Mouse (Mus musculus) myocyte (in vitro differentiated cells): ENCODE measurements around the gene Zfhx3. TPM values are rescaled to one million over a fixed set of nuclear protein-coding genes. Genes with fewer than 3 reads are reported as not detected.

Experiments
- H3K27me3 ChIP-seq: one replicate; pipeline ENCODE4 v1.6.1; 2011; ENCODE audit not compliant: control insufficient read depth, insufficient read depth, insufficient read length
- H3K36me3 ChIP-seq: one replicate; pipeline ENCODE4 v1.6.1; 2011; ENCODE audit not compliant: control insufficient read depth, insufficient read depth
- H3K4me2 ChIP-seq: one replicate; pipeline ENCODE4 v1.6.1; 2011; ENCODE audit warnings: low read depth, control low read depth
- H3K4me3 ChIP-seq: one replicate; pipeline ENCODE4 v1.5.1; 2011; ENCODE audit warnings: mild to moderate bottlenecking, control low read depth, moderate library complexity
- H3K79me2 ChIP-seq: one replicate; pipeline ENCODE4 v1.6.1; 2011; ENCODE audit not compliant: control insufficient read depth, insufficient read depth
- H3ac ChIP-seq: one replicate; pipeline ENCODE4 v1.6.1; 2011; ENCODE audit not compliant: control insufficient read depth, insufficient read length
- CEBPB ChIP-seq: IDR thresholded peaks from 2 replicates; pipeline ENCODE4 v1.6.1; 2011; ENCODE audit warnings: mild to moderate bottlenecking, moderate library complexity; ENCODE audit not compliant: poor library complexity, insufficient read depth, severe bottlenecking
- E2F4 ChIP-seq: IDR thresholded peaks from one replicate; pipeline ENCODE4 v1.6.1; 2011; ENCODE audit warnings: mild to moderate bottlenecking, control low read depth, moderate library complexity; ENCODE audit not compliant: insufficient read depth
- MAX ChIP-seq: IDR thresholded peaks from one replicate; pipeline ENCODE4 v1.6.1; 2011; ENCODE audit warnings: low read depth, mild to moderate bottlenecking, control low read depth
- MYOD1 ChIP-seq, 3 experiments: IDR thresholded peaks; one replicate each; pipeline ENCODE4 v1.6.1; 2011; ENCODE audit warnings: control low read depth in 2 of 3, low read depth in 2 of 3, mild to moderate bottlenecking in 2 of 3, moderate library complexity in 1 of 3; ENCODE audit not compliant: insufficient read length in 2 of 3, control insufficient read depth in 1 of 3
- MYOG ChIP-seq, 3 experiments: IDR thresholded peaks; one replicate each; pipeline ENCODE4 v1.6.1; 2011; ENCODE audit warnings: control low read depth in 2 of 3, low read depth in 2 of 3, mild to moderate bottlenecking in 2 of 3; ENCODE audit not compliant: insufficient read length in 2 of 3, control insufficient read depth in 1 of 3, insufficient read depth in 1 of 3
- POLR2A ChIP-seq: IDR thresholded peaks from one replicate; pipeline ENCODE4 v1.6.1; 2011; ENCODE audit warnings: low read depth, mild to moderate bottlenecking, control low read depth, moderate library complexity; ENCODE audit not compliant: insufficient read length
- POLR2AphosphoS2 ChIP-seq: IDR thresholded peaks from one replicate; pipeline ENCODE4 v1.6.1; 2011; ENCODE audit warnings: low read depth, control low read depth; ENCODE audit not compliant: insufficient read length
- REST ChIP-seq: IDR thresholded peaks from one replicate; pipeline ENCODE4 v1.6.1; 2011; ENCODE audit warnings: mild to moderate bottlenecking, control low read depth, moderate library complexity; ENCODE audit not compliant: insufficient read depth, insufficient read length
- SRF ChIP-seq: IDR thresholded peaks from one replicate; pipeline ENCODE4 v1.6.1; 2011; ENCODE audit warnings: low read depth; ENCODE audit not compliant: control insufficient read depth, insufficient read length
- TCF12 ChIP-seq: IDR thresholded peaks from one replicate; pipeline ENCODE4 v1.6.1; 2011; ENCODE audit warnings: mild to moderate bottlenecking, control low read depth; ENCODE audit not compliant: poor library complexity, insufficient read depth, severe bottlenecking
- TCF3 ChIP-seq: IDR thresholded peaks from one replicate; pipeline ENCODE4 v1.6.1; 2011; ENCODE audit warnings: low read depth, control low read depth; ENCODE audit not compliant: insufficient read length
- USF1 ChIP-seq: IDR thresholded peaks from one replicate; pipeline ENCODE4 v1.6.1; 2011; ENCODE audit warnings: low read depth, mild to moderate bottlenecking, control low read depth, moderate library complexity
- polyA plus RNA-seq: library from polyadenylated mRNA; unstranded; fragments of >200 nt; fragmentation: generic; extraction: Trizol; gene quantifications from one replicate; pipeline ENCODE4 v1.2.1, GENCODE M21; 2012; ENCODE audit warnings: missing spikeins

The Zfhx3 gene
- polyA plus RNA-seq, 1 experiment, result 3.0 TPM

DNA sequence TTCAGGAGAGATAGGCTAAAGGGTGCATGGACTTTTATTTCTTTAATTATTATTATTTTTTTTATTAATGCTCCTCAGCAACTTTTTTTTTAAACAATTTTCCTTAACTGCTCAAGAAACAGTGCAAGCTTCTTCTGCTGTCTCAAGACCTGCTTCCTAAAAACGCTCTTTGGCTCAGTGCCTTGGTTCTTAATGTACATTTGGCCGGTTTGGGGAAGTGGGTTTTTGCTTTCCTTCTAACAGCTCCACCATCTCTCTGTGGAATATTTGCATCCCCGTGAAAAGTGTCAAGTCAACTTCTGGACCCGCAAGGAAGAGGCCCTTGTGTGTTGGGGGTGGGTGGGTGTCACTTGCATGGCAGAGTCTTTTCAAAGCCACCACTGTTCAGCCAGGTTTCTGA, 778.4 kb downstream of the Zfhx3 start:
- Histone ChIP-seq H3K79me2 (peaks cover 94% of the 10 kb centered on the region), H3K27me3 (no peaks in the 10 kb centered on the region), H3K36me3 (no peaks in the 10 kb centered on the region), H3K4me3 (no peak overlapping the region), H3ac (no peak overlapping the region), H3K4me2 (no peak overlapping the region)
- TF ChIP-seq USF1 (no peak), E2F4 (no peak), MAX (no peak), POLR2AphosphoS2 (no peak), REST (no peak), TCF3 (no peak), CEBPB (no peak), TCF12 (no peak), SRF (no peak), MYOD1 (IDR thresholded peaks at IDR 0.05; ENCODE audit: control insufficient read depth in 1 of 3, insufficient read length in 2 of 3, low read depth in 2 of 3) (no peak), POLR2A (no peak), MYOG (IDR thresholded peaks at IDR 0.05; ENCODE audit: control insufficient read depth in 1 of 3, insufficient read depth in 1 of 3, insufficient read length in 2 of 3, low read depth in 2 of 3) (no peak)

DNA sequence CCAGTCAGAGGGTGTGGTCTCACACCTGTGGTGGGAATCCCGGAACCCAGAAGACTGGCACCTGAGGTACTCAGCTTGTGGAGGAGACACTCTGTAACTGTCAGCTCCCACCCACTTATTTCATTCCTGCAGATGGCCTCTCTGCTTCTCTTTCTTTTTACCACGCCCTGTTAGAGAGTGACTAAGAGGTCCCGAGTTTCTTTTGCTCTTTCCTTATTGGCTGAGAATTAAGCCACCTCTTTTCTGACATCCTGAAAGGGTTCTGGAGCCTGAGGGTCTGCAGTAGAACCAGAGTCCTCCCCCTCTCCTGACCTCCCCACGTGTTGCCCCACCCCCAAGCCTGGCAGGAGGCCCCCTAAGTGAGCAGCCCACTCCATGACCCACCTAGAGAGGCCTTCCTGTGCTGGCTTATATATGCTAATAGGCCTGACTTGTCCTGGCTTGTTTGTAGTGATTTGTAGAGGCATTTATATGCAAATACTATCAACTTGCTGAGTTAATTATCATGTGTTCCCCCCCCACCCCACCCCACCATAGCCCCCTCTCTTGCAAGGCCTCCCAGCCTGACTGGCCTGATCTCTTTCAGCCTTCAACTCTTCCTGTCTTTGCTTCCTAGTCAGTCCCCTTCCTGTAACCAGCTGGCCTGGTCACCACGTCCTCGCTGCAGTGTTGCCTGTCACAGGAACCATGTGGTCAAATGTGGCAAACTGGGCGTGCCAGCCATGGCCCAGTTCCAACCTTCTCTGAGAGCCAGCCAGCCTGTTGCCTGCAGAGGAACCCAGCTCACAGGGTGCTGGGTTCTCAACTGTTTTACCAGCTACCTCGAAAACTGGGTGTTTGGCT, 780.4 kb downstream of the Zfhx3 start:
- H3ac ChIP-seq, result no peak overlapping the region
- peak overlapping the region; percentile 61 for H3K4me2 ChIP-seq
- peaks cover 94% of the 10 kb centered on the region for H3K79me2 ChIP-seq
- no peak overlapping the region for H3K4me3 ChIP-seq
- TF ChIP-seq POLR2AphosphoS2, result no peak
- peak; percentile 91 for TF ChIP-seq MAX
- no peak for TF ChIP-seq TCF3
- no peak for TF ChIP-seq SRF
- TF ChIP-seq MYOG (IDR thresholded peaks at IDR 0.05; ENCODE audit: control insufficient read depth in 1 of 3, insufficient read depth in 1 of 3, insufficient read length in 2 of 3, low read depth in 2 of 3), result peak in 2 of 3 experiments; percentile 24 to 86
- TF ChIP-seq E2F4, result no peak
- TF ChIP-seq MYOD1 (IDR thresholded peaks at IDR 0.05; ENCODE audit: control insufficient read depth in 1 of 3, insufficient read length in 2 of 3, low read depth in 2 of 3), result peak in 2 of 3 experiments; percentile 6 to 79
- TF ChIP-seq TCF12, result peak; percentile 8
- peak; percentile 52 for TF ChIP-seq USF1
- TF ChIP-seq POLR2A, result peak; percentile 40
- TF ChIP-seq REST, result no peak
- TF ChIP-seq CEBPB, result no peak
- no peaks in the 10 kb centered on the region for H3K36me3 ChIP-seq
- no peaks in the 10 kb centered on the region for H3K27me3 ChIP-seq

DNA sequence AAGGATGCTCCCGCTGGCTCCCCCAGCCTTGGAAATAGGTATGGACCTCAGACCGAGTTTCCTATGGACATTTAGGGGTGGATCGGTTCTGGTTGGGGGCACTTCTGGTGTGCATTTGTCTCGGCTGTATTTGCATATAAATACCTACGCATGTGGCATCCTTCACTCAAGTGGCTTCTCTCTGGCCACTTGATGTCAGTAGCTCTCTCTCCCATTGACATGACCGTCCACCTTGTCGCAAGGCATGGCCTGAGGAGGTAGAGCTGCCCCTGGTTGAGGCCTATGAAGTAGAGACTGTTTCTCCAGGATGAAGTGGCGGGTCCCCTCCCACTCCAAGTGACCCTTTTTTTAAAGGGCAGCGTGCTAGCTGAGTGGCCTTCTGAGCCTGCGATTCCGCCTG, 781.2 kb downstream of the Zfhx3 start:
- no peaks in the 10 kb centered on the region for H3K36me3 ChIP-seq
- H3ac ChIP-seq, result no peak overlapping the region
- H3K4me3 ChIP-seq, result no peak overlapping the region
- no peaks in the 10 kb centered on the region for H3K27me3 ChIP-seq
- peaks cover 94% of the 10 kb centered on the region for H3K79me2 ChIP-seq
- H3K4me2 ChIP-seq, result peak overlapping the region; percentile 61
- TF ChIP-seq E2F4 (no peak), POLR2AphosphoS2 (no peak), MYOG (IDR thresholded peaks at IDR 0.05; ENCODE audit: control insufficient read depth in 1 of 3, insufficient read depth in 1 of 3, insufficient read length in 2 of 3, low read depth in 2 of 3) (no peak), TCF12 (no peak), USF1 (no peak), TCF3 (no peak), SRF (no peak)

DNA sequence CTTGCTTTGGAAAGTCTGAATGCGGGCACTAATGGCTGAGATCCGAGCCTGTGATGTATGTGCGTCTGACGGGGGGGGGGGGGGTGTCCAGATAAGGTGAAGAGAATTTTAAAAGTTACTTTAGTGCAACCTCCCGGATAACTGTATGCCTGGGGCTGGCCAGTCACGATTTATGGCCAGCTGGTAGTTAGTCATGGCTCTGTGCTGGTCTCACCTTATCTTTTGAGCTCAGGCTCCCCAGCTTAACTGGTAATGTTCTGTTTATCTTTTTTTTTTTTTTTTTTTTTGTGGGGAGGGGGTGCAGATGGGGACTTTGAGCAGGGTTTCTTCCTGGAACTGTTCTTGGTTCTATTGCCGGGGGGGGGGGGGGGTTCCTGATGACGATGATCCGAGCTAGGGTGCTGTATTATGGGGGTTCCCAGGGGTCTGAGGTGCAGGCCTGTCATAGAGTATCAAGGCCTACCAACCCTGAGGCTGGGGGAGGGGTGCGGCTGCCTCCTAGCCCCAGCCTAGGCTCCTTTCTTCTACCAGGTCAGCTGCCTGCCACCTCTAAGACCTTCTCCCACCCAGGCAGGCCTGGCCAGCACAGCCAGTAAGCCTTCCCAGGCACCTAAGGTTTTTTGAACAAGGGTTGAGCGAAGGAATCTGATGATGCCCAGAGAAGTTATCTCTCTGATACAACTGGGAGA, 782.5 kb downstream of the Zfhx3 start:
- Histone ChIP-seq H3K27me3 (no peaks in the 10 kb centered on the region), H3K4me3 (no peak overlapping the region), H3K36me3 (no peaks in the 10 kb centered on the region), H3ac (no peak overlapping the region), H3K79me2 (peaks cover 94% of the 10 kb centered on the region), H3K4me2 (no peak overlapping the region)
- TF ChIP-seq MYOG (IDR thresholded peaks at IDR 0.05; ENCODE audit: control insufficient read depth in 1 of 3, insufficient read depth in 1 of 3, insufficient read length in 2 of 3, low read depth in 2 of 3) (no peak), MYOD1 (IDR thresholded peaks at IDR 0.05; ENCODE audit: control insufficient read depth in 1 of 3, insufficient read length in 2 of 3, low read depth in 2 of 3) (no peak), TCF3 (no peak), USF1 (no peak), MAX (no peak), E2F4 (no peak), POLR2AphosphoS2 (no peak)

DNA sequence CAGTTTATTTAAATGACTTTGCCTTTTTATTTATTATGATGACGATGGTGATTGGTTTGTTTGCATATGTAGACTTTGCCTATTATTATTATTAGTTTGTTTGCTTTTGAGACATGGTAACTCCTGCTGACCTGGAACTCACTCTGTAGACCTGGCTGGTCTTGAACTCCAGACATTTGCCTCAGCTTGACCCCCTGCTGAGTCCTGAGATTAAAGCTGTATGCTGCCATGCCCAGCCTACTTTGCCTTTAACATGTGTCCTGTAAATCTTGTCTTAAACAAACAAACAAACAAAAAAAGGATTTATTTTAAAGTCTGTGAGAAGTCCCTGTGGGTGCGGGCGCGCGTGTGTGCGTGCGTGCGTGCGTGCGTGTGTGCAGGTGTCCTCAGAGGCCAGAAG, 783.2 kb downstream of the Zfhx3 start:
- no peaks in the 10 kb centered on the region for H3K36me3 ChIP-seq
- no peaks in the 10 kb centered on the region for H3K27me3 ChIP-seq
- no peak for TF ChIP-seq POLR2A
- TF ChIP-seq E2F4, result no peak
- no peak for TF ChIP-seq MYOG (IDR thresholded peaks at IDR 0.05; ENCODE audit: control insufficient read depth in 1 of 3, insufficient read depth in 1 of 3, insufficient read length in 2 of 3, low read depth in 2 of 3)
- TF ChIP-seq USF1, result no peak
- no peak for TF ChIP-seq SRF
- no peak for TF ChIP-seq POLR2AphosphoS2
- TF ChIP-seq MAX, result no peak
- TF ChIP-seq TCF12, result no peak
- TF ChIP-seq MYOD1 (IDR thresholded peaks at IDR 0.05; ENCODE audit: control insufficient read depth in 1 of 3, insufficient read length in 2 of 3, low read depth in 2 of 3), result no peak
- no peak for TF ChIP-seq REST
- TF ChIP-seq TCF3, result no peak
- no peak for TF ChIP-seq CEBPB
- H3K4me3 ChIP-seq, result no peak overlapping the region
- H3K4me2 ChIP-seq, result no peak overlapping the region
- no peak overlapping the region for H3ac ChIP-seq
- peaks cover 94% of the 10 kb centered on the region for H3K79me2 ChIP-seq
